Mouse (Mus musculus) testis, adult 2 months (tissue): ENCODE data around the gene Aig1.

ENCODE experiments used
- CTCF ChIP-seq: fragments of 200-500 bp; IDR thresholded peaks from 2 replicates; pipeline ENCODE4 v1.5.1; 2012; ENCODE audit warnings: low read depth, mild to moderate bottlenecking, inconsistent platforms, low read length, moderate library complexity; ENCODE audit not compliant: control insufficient read depth, insufficient read depth, insufficient replicate concordance
- POLR2A ChIP-seq: fragments of 200-500 bp; IDR thresholded peaks from 2 replicates; pipeline ENCODE4 v1.6.1; 2012; ENCODE audit warnings: low read depth, mild to moderate bottlenecking, inconsistent platforms, low read length, moderate library complexity; ENCODE audit not compliant: control insufficient read depth

- no peak for TF ChIP-seq CTCF
- no peak for TF ChIP-seq POLR2A
Measured at GRCm38 (mm10) chr10:13763151-13763550, 105.6 kb downstream of the Aig1 start.
